10 mouse cellular contexts compared by ENCODE assay signal in the genomic region with DNA sequence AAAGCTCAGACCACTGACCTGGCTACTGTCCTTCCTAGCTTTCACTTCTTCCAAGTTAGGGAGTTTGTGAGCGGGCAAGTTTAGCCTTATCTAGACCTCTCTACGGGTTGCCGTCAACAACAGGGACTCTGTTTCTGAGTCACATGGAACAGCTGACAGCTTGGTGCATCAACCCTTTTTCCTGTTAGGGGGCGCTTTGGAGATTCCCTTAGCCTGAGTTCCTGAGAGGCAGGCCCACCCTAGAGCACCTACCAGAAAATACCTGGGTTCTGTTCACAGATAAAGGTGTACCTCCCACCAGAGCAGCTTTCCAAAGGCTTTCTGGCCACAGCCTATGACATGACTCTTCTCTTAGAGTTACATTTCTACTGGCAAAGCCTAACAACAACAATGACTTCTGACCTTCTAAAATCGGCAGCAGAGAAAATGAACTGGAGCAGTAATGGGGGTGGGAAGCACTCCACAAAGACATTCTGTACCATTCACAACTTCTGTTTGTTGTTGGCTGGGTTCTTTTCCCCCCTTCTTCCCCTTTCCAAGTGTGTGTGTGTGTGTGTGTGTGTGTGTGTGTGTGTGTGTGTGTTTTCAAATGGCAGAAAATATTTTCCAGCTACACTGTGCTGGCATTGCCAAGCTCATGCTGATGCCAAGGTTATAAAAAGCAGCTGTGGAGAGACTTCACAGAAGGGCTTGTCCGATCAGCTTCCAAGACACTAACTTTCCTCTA. TPM values are rescaled to one million over a fixed set of nuclear protein-coding genes. Genes with fewer than 3 reads are reported as not detected.
DNase-seq lines count a peak whose midpoint lies in the region; ATAC-seq and TF ChIP-seq lines count a peak whose summit lies in the region.
"Had no signal": no experiment of that assay in that cellular context is flagged by ENCODE, and none has a peak within 500 bp of the region (broad histone marks: within the 10 kb centered on the region; RNA-seq: fewer than 3 reads in every experiment).

No protein-coding gene starts in this region.

- 68% methylated on average over 6 of the region's 6 CpGs for WGBS in kidney, embryonic 15.5 days
- WGBS in lung, postnatal 0 days, result 21% methylated on average over 6 of the region's 6 CpGs

- no peak overlapping the region for H3K4me2 ChIP-seq in kidney, embryonic 15.5 days
- H3K4me2 ChIP-seq in lung, postnatal 0 days (replicated peaks; ENCODE audit: low read depth, low read length), result no peak overlapping the region

- no peak for ATAC-seq in kidney, embryonic 15.5 days (replicated peaks; ENCODE audit: low FRiP score)
- ATAC-seq in lung, postnatal 0 days, result peak; percentile 54

- no peak overlapping the region for H3K4me3 ChIP-seq in kidney, embryonic 15.5 days (replicated peaks)
- H3K4me3 ChIP-seq in lung, postnatal 0 days (ENCODE audit: low read depth, low read length), result no peak overlapping the region

- H3K9ac ChIP-seq in kidney, embryonic 15.5 days, result no peak overlapping the region
- no peak overlapping the region for H3K9ac ChIP-seq in lung, postnatal 0 days (replicated peaks; ENCODE audit: low read depth)

- H3K4me1 ChIP-seq in kidney, embryonic 15.5 days, result peaks cover 45% of the 10 kb centered on the region
- H3K4me1 ChIP-seq in lung, postnatal 0 days (ENCODE audit: insufficient read depth, low read depth, low read length), result peaks cover 15% of the 10 kb centered on the region; the same call in 1 of the 2 replicates

- H3K9me3 ChIP-seq in kidney, embryonic 15.5 days (replicated peaks), result no peaks in the 10 kb centered on the region
- H3K9me3 ChIP-seq in lung, postnatal 0 days (ENCODE audit: low read length), result no peaks in the 10 kb centered on the region
- H3K9me3 ChIP-seq: G1E had no signal

- no peaks in the 10 kb centered on the region for H3K27me3 ChIP-seq in kidney, embryonic 15.5 days
- no peaks in the 10 kb centered on the region for H3K27me3 ChIP-seq in lung, postnatal 0 days (replicated peaks; ENCODE audit: insufficient read depth, low read length)

- TF ChIP-seq CTCF in lung, postnatal 0 days (IDR thresholded peaks at IDR 0.05), result peak; percentile 41

- DNase-seq in kidney, adult 9 months, result no peak
- DNase-seq in adrenal gland, postnatal 14 days, result peak; percentile 55
- DNase-seq in gastrocnemius, postnatal 25 days, result peak; percentile 60
- DNase-seq in lung, postnatal 0 days (ENCODE audit: low spot score), result peak; percentile 88
- no peak for DNase-seq in layer of hippocampus, adult 18-20 months (ENCODE audit: low spot score in 2 of 2)
- no peak for DNase-seq in cerebellum, adult 11-12 months
- no peak for DNase-seq in MN1 (ENCODE audit: low spot score)
- DNase-seq: cerebellum, adult 11 months had no signal

- H3K36me3 ChIP-seq in kidney, embryonic 15.5 days, result 0 out of 2 replicates have a peak, but pooled peaks cover 2% of the 10 kb centered on the region
- no peaks in the 10 kb centered on the region for H3K36me3 ChIP-seq in lung, postnatal 0 days (ENCODE audit: insufficient read depth, low read length)

- H3K27ac ChIP-seq in kidney, embryonic 15.5 days, result peak overlapping the region; percentile 3; the same call in 1 of the 2 replicates
- H3K27ac ChIP-seq in lung, postnatal 0 days (ENCODE audit: low read length), result peak overlapping the region; percentile 81

- peak; percentile 93 for TF ChIP-seq EP300 in lung, postnatal 0 days (IDR thresholded peaks at IDR 0.05)

RNA-seq across cellular contexts. Expression of gene Tomm20, which starts 28.3 kb away (rescaled TPM):
- polyA plus RNA-seq in kidney, embryonic 15.5 days (2015; fragmentation: Nextera tagmentation; extraction: Ambion mirVana), result 244 and 246 TPM in 2 replicates
- total RNA-seq in adrenal gland, postnatal 14 days (2021), result 206 and 229 TPM in 2 replicates
- 10 to 100 TPM; 84.5 to 86.1 TPM for total RNA-seq in gastrocnemius, postnatal 25 days (2021)
- polyA plus RNA-seq in lung, postnatal 0 days (2015; fragmentation: Nextera tagmentation; extraction: Ambion mirVana), result 138 and 155 TPM in 2 replicates
- total RNA-seq in layer of hippocampus, adult 18-20 months (2021), result 100 to 1,000 TPM; 214 TPM

RNA-seq across cellular contexts. Expression of gene Rbm34, which starts 53.5 kb away (rescaled TPM):
- 23.5 and 26.0 TPM in 2 replicates for polyA plus RNA-seq in kidney, embryonic 15.5 days (2015; fragmentation: Nextera tagmentation; extraction: Ambion mirVana)
- total RNA-seq in adrenal gland, postnatal 14 days (2021), result 14.1 and 16.0 TPM in 2 replicates
- total RNA-seq in gastrocnemius, postnatal 25 days (2021), result 1 to 10 TPM; 3.7 to 4.3 TPM
- 15.5 and 18.9 TPM in 2 replicates for polyA plus RNA-seq in lung, postnatal 0 days (2015; fragmentation: Nextera tagmentation; extraction: Ambion mirVana)
- total RNA-seq in layer of hippocampus, adult 18-20 months (2021), result 10 to 100 TPM; 13.1 to 13.6 TPM

Comparison
In these comparisons a context has a peak if more than half of its experiments do, and no peak if none do; other contexts are left out.
1. DNase-seq: peak in adrenal gland, postnatal 14 days (single experiment), gastrocnemius, postnatal 25 days (single experiment) and lung, postnatal 0 days (single experiment); none in kidney, adult 9 months (single experiment), layer of hippocampus, adult 18-20 months (0 of 2), cerebellum, adult 11-12 months (single experiment) and MN1 (single experiment).